Mouse (Mus musculus) liver, postnatal 0 days (tissue): ENCODE results near the gene Lmf1.

Source experiments
- CTCF ChIP-seq: sonication (generic); IDR thresholded peaks from 2 replicates; pipeline ENCODE4 v1.5.1; 2016; ENCODE audit warnings: antibody characterized with exemption, low read depth
- EP300 ChIP-seq: IDR thresholded peaks from 2 replicates; pipeline ENCODE4 v1.6.1; 2016; ENCODE audit warnings: antibody characterized with exemption, low read depth, mild to moderate bottlenecking

DNA sequence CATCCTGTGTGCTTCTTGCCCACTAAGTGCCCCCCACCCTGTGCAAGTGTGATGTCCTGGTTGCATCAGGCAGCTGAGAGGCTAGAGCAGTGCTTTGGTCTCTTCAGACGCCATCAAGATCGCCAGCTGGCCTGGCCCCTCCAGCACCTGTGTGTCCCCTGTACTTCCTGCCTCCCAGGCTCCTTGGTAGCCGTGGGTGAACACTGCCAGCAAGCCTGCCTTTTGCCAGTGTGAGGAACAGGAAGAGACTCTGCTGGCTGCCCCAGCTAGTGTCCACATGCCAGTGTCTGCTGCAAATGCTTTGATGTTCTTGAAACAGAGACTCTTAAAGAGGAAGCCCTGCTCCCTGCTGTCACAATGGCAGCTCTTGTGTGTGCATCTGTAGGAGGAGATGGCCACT, 18.7 kb downstream of the Lmf1 start:
- TF ChIP-seq CTCF (no peak), EP300 (no peak)
